Mouse (Mus musculus) stomach, embryonic 15.5 days (tissue): ENCODE results near the gene Elf2. TPM values are rescaled to one million over a fixed set of nuclear protein-coding genes. Genes with fewer than 3 reads are reported as not detected.
A peak's percentile ranks its signal among the peaks of the same experiment; 100 is the strongest.

Experiments used
- ATAC-seq: fragments of 200-750 bp; cut with Nextera tagmentation; 2 replicates; pipeline ENCODE4 v1.8.0; 2017; ENCODE audit warnings: low read depth, moderate number of reproducible peaks, moderate TSS enrichment; ENCODE audit not compliant: insufficient read depth, low FRiP score
- H3K27ac ChIP-seq: fragments of 300-500 bp; sonication (generic); 2 replicates; pipeline ENCODE4 v1.5.1; 2015; ENCODE audit warnings: mild to moderate bottlenecking, inconsistent platforms
- H3K27me3 ChIP-seq: fragments of 300-500 bp; sonication (generic); replicated peaks from 2 replicates; pipeline ENCODE4 v1.6.1; 2015; ENCODE audit warnings: inconsistent platforms
- H3K36me3 ChIP-seq: fragments of 300-500 bp; sonication (generic); 2 replicates; pipeline ENCODE4 v1.6.1; 2015; ENCODE audit warnings: inconsistent platforms
- H3K4me1 ChIP-seq: fragments of 300-500 bp; sonication (generic); 2 replicates; pipeline ENCODE4 v1.6.1; 2015; ENCODE audit warnings: inconsistent platforms
- H3K4me2 ChIP-seq: fragments of 300-500 bp; sonication (generic); 2 replicates; pipeline ENCODE4 v1.6.1; 2015; ENCODE audit warnings: mild to moderate bottlenecking, inconsistent platforms
- H3K4me3 ChIP-seq: fragments of 300-500 bp; sonication (generic); replicated peaks from 2 replicates; pipeline ENCODE4 v1.5.1; 2015; ENCODE audit warnings: inconsistent platforms
- H3K9ac ChIP-seq: fragments of 300-500 bp; sonication (generic); 2 replicates; pipeline ENCODE4 v1.6.1; 2015; ENCODE audit warnings: inconsistent platforms
- H3K9me3 ChIP-seq: fragments of 300-500 bp; sonication (generic); 2 replicates; pipeline ENCODE4 v1.6.1; 2016; ENCODE audit warnings: inconsistent platforms
- WGBS: fragments of 180-500 bp; shearing (Covaris S2); methylation state at CpG from one replicate; pipeline ENCODE4 v1.1.7; 2015; 5-methylcytosine and 5-hydroxymethylcytosine counted together
- polyA plus RNA-seq: library from polyadenylated mRNA; unstranded; fragments of >200 nt; fragmentation: Nextera tagmentation; extraction: Ambion mirVana; gene quantifications from 2 replicates; pipeline ENCODE4 v1.2.1, GENCODE M21; 2015

Gene Elf2
- polyA plus RNA-seq, 1 experiment from 2014 or later, result 62.5 TPM

- Histone ChIP-seq H3K36me3 (no peaks in the 10 kb centered on the region), H3K9me3 (no peaks in the 10 kb centered on the region), H3K4me2 (no peak overlapping the region), H3K9ac (no peak overlapping the region), H3K27me3 (no peaks in the 10 kb centered on the region), H3K4me3 (no peak overlapping the region), H3K27ac (no peak overlapping the region), H3K4me1 (peaks cover 2% of the 10 kb centered on the region; the same call in 1 of the 2 replicates)
- WGBS, result 71% methylated on average over 10 of the region's 10 CpGs
- ATAC-seq, result no peak
Measured at GRCm38 (mm10) chr3:51228038-51228820, 112.2 kb downstream of the Elf2 start.

DNA sequence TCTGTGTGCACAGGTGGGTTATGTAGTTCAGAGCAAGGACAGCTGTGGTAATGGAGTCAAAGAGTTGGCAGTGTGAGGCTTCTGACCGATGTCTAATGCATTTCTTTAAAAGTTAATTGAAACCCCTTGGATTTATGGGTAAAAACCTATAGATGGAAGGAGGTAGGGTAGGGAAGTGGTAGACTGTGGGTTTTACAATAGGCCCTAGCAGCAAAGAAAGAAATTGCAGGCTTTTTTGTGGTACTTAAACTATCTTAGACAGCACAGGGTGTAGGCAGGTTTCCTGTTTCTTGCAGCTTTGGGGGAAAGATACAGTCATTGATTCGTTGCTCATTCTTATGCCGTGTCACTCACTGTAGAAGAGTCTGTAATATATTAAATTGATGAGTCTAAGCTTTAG lies 113.9 kb downstream of the Elf2 start:
- H3K4me1 ChIP-seq, result peaks cover 2% of the 10 kb centered on the region; the same call in 1 of the 2 replicates
- no peaks in the 10 kb centered on the region for H3K27me3 ChIP-seq
- ATAC-seq, result no peak
- WGBS, result 59% methylated on average over 3 of the region's 3 CpGs
- peak overlapping the region; percentile 94; the same call in 1 of the 2 replicates for H3K4me3 ChIP-seq
- no peak overlapping the region for H3K4me2 ChIP-seq
- no peaks in the 10 kb centered on the region for H3K9me3 ChIP-seq
- H3K9ac ChIP-seq, result no peak overlapping the region
- no peaks in the 10 kb centered on the region for H3K36me3 ChIP-seq
- H3K27ac ChIP-seq, result no peak overlapping the region

DNA sequence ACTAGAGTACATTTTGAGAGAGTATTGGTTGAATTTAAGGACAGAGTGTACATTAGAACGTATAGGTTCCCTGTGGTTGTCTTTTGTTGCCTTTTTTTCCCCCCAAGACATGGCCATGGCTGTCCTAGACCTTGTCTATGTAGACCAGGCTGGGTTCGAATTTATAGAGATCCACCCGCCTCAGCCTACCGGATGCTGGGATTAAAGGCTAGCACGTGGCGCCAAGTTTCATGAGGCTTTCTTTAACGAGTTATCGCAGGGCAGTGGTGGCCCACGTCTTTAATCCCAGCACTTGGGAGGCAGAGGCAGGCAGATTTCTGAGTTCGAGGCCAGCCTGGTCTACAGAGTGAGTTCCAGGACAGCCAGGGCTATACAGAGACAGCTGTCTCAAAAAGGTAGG lies 114.5 kb downstream of the Elf2 start:
- Histone ChIP-seq H3K27ac (no peak overlapping the region), H3K4me1 (no peaks in the 10 kb centered on the region; the same call in 1 of the 2 replicates), H3K27me3 (no peaks in the 10 kb centered on the region), H3K9me3 (no peaks in the 10 kb centered on the region), H3K9ac (no peak overlapping the region), H3K36me3 (no peaks in the 10 kb centered on the region), H3K4me2 (peak overlapping the region; percentile 71), H3K4me3 (peak overlapping the region; percentile 94; the same call in 1 of the 2 replicates)
- 92% methylated on average over 10 of the region's 10 CpGs for WGBS
- no peak for ATAC-seq

DNA sequence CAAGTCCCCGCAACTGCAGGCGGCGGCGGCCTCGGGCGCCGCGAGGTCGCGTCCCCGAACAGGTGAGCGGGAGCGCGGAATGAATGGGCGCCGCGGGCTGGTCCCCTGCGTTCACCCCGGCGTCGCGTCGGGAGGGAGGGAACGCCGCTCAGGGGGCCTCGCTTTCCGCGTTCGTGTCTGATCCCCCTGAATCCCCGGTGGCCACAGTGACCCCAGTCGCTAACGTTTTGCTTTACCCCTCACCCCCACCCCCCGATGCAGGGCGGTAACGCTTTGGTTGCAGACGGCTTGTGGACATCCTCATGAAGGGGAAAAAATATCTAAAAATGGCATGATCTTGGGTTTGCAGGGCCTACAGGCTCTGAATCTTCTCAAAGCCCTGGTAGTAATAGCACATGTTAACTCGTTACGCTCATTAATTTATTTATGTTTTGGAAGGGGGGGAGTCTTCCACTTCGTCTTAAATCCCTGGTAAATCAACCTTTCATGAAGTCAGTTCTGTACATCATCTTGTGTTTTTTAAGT lies 115.2 kb downstream of the Elf2 start:
- peak overlapping the region; percentile 82 for H3K9ac ChIP-seq
- H3K36me3 ChIP-seq, result no peaks in the 10 kb centered on the region
- ATAC-seq, result no peak; the same call in 1 of the 2 replicates
- no peaks in the 10 kb centered on the region for H3K27me3 ChIP-seq
- H3K9me3 ChIP-seq, result no peaks in the 10 kb centered on the region
- H3K4me2 ChIP-seq, result peak overlapping the region; percentile 71
- WGBS, result 1% methylated on average over 39 of the region's 39 CpGs
- H3K4me3 ChIP-seq, result peak overlapping the region; percentile 94
- peak overlapping the region; percentile 92 for H3K27ac ChIP-seq
- no peaks in the 10 kb centered on the region; the same call in 1 of the 2 replicates for H3K4me1 ChIP-seq

GRCm38 (mm10) chr3:51224363-51225225 lies 115.9 kb downstream of the Elf2 start, which contains the start of gene Noct:
Gene Noct, plus strand, starts transcription at chr3:51224447.
- Histone ChIP-seq H3K9ac (peak within 1 kb of the TSS; percentile 82), H3K36me3 (no peaks in the 10 kb centered on the region), H3K4me3 (peak within 1 kb of the TSS; percentile 94), H3K27ac (peak within 1 kb of the TSS; percentile 92), H3K9me3 (no peaks in the 10 kb centered on the region), H3K4me1 (no peaks in the 10 kb centered on the region), H3K27me3 (no peaks in the 10 kb centered on the region), H3K4me2 (peak within 1 kb of the TSS; percentile 71)
- under 1% methylated on average over 96 of the region's 100 CpGs for WGBS
- ATAC-seq, result peak; percentile 90

GRCm38 (mm10) chr3:51223556-51223955 lies 116.9 kb downstream of the Elf2 start:
- no peak for ATAC-seq
- H3K4me3 ChIP-seq, result peak overlapping the region; percentile 94; the same call in 1 of the 2 replicates
- H3K27me3 ChIP-seq, result no peaks in the 10 kb centered on the region
- H3K9me3 ChIP-seq, result no peaks in the 10 kb centered on the region
- no peak overlapping the region for H3K9ac ChIP-seq
- H3K4me1 ChIP-seq, result no peaks in the 10 kb centered on the region
- H3K4me2 ChIP-seq, result peak overlapping the region; percentile 71
- peak overlapping the region; percentile 92; the same call in 1 of the 2 replicates for H3K27ac ChIP-seq
- no peaks in the 10 kb centered on the region for H3K36me3 ChIP-seq
- 29% methylated on average over 5 of the region's 5 CpGs for whole genome bisulfite sequencing

- H3K9ac ChIP-seq, result no peak overlapping the region
- no peaks in the 10 kb centered on the region for H3K36me3 ChIP-seq
- no peak overlapping the region for H3K27ac ChIP-seq
- no peaks in the 10 kb centered on the region for H3K27me3 ChIP-seq
- WGBS, result 49% methylated on average over 10 of the region's 10 CpGs
- ATAC-seq, result no peak
- H3K4me2 ChIP-seq, result no peak overlapping the region
- no peak overlapping the region for H3K4me3 ChIP-seq
- H3K4me1 ChIP-seq, result no peaks in the 10 kb centered on the region
- H3K9me3 ChIP-seq, result no peaks in the 10 kb centered on the region
Measured at GRCm38 (mm10) chr3:51222834-51223460, 117.5 kb downstream of the Elf2 start.

GRCm38 (mm10) chr3:51222302-51222701 lies 118.2 kb downstream of the Elf2 start:
- Histone ChIP-seq H3K27me3 (no peaks in the 10 kb centered on the region), H3K9ac (no peak overlapping the region), H3K9me3 (no peaks in the 10 kb centered on the region), H3K4me3 (no peak overlapping the region), H3K27ac (no peak overlapping the region), H3K4me1 (no peaks in the 10 kb centered on the region), H3K36me3 (no peaks in the 10 kb centered on the region), H3K4me2 (no peak overlapping the region)
- WGBS, result 83% methylated on average over 6 of the region's 6 CpGs
- no peak for ATAC-seq

- WGBS, result 62% methylated on average over 8 of the region's 8 CpGs
- no peaks in the 10 kb centered on the region for H3K36me3 ChIP-seq
Measured at GRCm38 (mm10) chr3:51221847-51222246, 118.6 kb downstream of the Elf2 start.

DNA sequence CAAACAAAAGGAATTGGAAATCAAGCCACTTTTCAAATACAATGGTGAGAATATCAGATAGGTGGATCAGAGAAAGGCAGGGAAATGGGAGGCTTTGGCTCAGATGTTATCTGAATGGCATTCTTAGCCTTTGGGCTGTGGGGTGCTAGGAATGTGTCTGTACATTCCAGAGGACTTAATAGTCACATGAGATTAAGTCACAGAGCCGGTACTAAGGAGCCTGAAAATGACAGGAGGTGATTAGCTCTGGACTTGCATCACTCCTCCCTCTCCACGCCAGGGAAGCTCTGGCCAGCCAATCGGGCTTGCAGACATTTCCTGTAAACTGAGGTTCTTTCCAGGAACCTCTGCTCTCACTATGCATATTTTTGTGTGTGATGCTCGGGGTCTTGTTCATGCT lies 119.6 kb downstream of the Elf2 start:
- Histone ChIP-seq H3K4me3 (no peak overlapping the region), H3K4me2 (no peak overlapping the region), H3K27me3 (no peaks in the 10 kb centered on the region), H3K4me1 (no peaks in the 10 kb centered on the region), H3K27ac (no peak overlapping the region), H3K9me3 (no peaks in the 10 kb centered on the region), H3K9ac (no peak overlapping the region), H3K36me3 (no peaks in the 10 kb centered on the region)
- WGBS, result 38% methylated on average over 4 of the region's 4 CpGs
- ATAC-seq, result no peak

More at GRCm38 (mm10) chr3:51221847-51222246, 118.6 kb downstream of the Elf2 start:
- H3K4me1 ChIP-seq, result no peaks in the 10 kb centered on the region
- ATAC-seq, result no peak
- H3K27ac ChIP-seq, result no peak overlapping the region
- no peaks in the 10 kb centered on the region for H3K27me3 ChIP-seq
- no peak overlapping the region for H3K9ac ChIP-seq
- H3K4me3 ChIP-seq, result no peak overlapping the region
- no peaks in the 10 kb centered on the region for H3K9me3 ChIP-seq
- H3K4me2 ChIP-seq, result no peak overlapping the region

- Histone ChIP-seq H3K36me3 (no peaks in the 10 kb centered on the region), H3K27me3 (no peaks in the 10 kb centered on the region), H3K9me3 (no peaks in the 10 kb centered on the region), H3K4me1 (no peaks in the 10 kb centered on the region), H3K4me2 (no peak overlapping the region), H3K27ac (no peak overlapping the region), H3K4me3 (no peak overlapping the region), H3K9ac (no peak overlapping the region)
- 94% methylated on average over 5 of the region's 5 CpGs for WGBS
- no peak for ATAC-seq
Measured at GRCm38 (mm10) chr3:51219213-51219612, 121.2 kb downstream of the Elf2 start.
